Mouse (Mus musculus): ENCODE data around the gene Mfsd14b. TPM values are rescaled to one million over a fixed set of nuclear protein-coding genes. Genes with fewer than 3 reads are reported as not detected.

The Mfsd14b gene
- polyA plus RNA-seq (2017; shearing (Covaris generic)), result 10 to 100 TPM; 19.7 to 23.2 TPM

DNA sequence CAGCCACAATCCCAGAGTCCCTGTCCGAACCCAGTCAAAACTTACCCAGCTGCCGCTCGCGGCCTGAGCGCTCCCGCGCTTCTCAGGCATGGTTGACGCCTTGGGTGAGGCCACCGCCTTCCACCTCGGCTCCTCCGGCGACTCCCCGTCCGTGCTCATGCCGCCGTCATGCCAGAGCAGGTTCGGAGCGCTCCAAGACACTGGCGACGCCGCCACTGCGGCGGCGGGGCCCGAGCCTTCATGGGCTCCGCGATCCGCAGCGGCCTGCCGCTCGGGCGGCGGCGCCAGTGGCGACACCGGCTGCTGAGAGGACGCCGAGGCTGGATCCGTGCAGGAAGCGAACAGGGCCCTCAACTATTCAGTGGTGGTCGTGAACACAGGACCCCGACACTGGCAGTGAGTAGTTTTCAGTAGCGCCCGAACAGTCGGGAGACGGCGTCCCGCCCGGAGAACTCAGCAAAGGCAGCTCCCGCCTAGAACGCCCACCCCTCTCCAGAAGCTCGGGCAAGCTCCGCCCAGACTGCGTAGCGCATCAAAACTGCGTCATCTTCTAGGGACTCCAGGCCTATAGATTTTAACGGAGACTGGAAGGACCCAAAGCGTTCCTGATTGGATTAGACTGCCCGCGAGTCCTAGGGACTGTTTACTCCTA lies at the start of gene Mfsd14b:
Mfsd14b (minus strand) TSS at position 517 of the 652 bp plus-strand sequence.
- ATAC-seq, result peak; percentile 98

DNA sequence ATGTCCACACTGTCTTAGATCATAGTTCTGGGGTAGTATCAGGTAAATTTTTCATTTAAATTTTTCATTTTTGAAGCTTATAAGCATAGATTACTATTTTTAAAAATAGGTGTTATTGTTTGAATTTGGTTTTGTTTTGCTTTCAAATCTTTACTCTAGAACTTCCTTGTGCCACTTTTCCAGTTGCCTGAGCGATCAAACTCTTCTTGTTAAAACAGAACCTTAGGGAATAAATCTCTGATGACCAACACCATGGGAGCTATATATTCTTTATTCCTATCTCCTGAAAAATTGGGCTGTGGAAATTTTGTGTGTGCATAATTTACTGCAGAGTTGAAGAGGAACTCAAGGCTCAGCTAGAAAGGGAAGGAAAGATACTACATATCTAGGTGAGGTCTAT lies 37.2 kb upstream of the Mfsd14b start, which contains the start of gene Olfr466:
Olfr466 (plus strand) TSS at position 301 of the 400 bp plus-strand sequence.
- no peak for ATAC-seq

DNA sequence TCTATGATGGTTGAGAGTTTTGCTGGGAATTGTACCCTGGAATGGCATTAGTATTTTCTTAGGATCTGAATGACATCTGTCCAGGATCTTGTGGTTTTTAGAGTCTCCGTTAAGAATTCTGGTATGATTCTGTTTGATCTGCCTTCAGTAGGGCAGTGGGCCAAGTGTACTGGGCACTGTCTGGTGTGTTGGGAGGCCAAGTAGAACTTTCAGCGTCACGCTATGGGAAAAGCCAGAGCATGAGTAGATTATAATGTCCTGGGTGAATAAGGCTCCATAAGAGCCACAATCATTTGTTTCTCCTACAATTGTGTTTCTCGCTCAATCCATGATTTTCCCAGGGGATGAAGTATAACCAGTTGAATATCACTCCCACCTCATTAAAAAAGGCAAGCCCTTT lies 25.0 kb upstream of the Mfsd14b start, which contains the start of gene Olfr465-ps1:
Olfr465-ps1 (plus strand) TSS at position 301 of the 400 bp plus-strand sequence.
- ATAC-seq, result no peak

DNA sequence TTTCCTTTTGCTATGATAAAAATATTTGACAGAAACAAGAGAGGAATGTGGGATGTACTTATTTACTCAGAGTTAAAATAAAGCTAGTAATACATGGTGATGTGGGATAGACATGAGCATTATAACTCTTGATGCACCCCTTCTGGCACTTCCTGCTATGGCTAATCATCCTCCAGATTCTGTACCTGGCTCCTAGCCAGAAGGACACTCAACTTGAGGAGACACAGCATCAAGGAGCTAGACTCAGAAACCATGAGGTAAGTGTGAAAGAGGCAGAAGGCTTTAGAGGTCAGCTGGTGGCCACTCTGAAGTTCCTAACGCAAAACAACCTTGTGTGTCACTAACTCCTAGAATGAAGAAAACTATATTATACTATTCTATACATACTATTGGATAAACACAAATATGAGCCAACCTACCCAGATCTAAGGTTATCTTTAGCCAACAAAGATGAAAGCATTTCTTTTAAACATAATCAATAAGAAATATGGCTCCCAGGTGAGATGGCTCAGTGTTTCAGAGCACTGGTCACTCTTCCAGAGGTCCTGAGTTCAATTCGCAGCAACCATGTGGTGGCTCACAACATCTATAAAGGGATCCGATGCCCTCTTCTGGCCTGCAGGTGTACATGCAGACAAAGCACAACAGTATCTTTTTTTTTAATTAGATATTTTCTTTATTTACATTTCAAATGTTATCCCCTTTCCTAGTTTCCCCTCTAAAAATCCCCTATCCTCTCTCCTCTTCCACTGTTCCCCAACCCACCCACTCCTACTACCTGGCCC lies 14.5 kb upstream of the Mfsd14b start:
- ATAC-seq, result peak; percentile 54

DNA sequence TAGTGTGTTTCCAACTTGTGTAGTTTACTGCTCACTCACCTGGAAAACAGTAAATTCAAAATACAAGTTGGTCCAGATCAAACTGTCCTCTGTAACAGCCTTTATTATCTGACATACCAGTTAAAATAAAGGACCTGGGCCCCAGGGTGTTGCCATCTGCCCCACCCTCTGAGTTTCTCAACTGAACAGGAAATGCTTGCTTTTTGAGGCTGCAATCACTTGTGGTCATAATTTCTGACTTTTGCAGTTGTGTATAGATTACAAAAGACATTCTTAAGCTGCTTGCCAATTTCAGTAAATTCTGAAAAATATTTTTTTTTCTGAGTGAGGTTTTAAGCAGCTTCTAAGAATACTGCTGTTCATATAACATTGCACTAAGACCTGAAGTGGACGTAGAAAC lies 9.3 kb upstream of the Mfsd14b start:
- no peak for ATAC-seq

DNA sequence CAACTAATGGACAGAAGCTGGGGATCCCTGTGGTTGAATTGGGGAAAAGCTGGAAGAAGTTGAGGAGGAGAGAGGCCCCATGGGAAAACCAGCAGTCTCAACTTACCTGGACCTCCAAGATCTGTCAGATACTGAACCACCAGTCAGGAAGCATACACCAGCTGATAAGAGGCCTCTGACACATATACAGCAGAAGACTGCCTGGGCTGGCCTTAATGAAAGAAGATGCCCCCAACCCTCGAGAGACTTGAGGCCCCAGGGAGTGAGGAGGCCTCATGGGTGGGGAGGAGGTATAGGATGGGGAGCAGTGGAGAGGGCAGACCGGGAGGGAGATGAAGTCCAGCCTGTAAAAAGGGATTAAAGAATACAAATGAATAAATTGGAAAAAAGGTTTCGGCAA lies 8.2 kb upstream of the Mfsd14b start:
- ATAC-seq, result no peak

DNA sequence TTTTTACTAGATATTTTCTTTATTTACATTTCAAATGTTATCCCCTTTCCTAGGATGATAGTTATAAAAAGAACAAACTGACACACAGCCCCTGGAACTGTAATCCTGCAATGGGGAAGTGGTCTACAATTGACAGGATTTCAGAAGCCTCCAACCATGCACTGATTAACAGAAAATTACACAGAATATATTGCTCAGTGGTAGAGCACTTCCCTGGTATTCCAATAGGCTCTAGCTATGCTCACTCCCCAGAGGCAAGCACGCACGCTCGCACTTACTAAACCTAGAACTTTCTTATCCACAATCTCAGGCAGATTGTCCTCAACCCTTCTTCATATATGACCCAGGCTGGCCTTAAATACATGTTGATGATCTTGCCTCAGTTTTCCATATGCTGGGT lies 464 bp upstream of the Mfsd14b start:
- ATAC-seq, result no peak

GRCm38 (mm10) chr13:65111961-65112360 lies 814 bp downstream of the Mfsd14b start:
- peak; percentile 29 for ATAC-seq

DNA sequence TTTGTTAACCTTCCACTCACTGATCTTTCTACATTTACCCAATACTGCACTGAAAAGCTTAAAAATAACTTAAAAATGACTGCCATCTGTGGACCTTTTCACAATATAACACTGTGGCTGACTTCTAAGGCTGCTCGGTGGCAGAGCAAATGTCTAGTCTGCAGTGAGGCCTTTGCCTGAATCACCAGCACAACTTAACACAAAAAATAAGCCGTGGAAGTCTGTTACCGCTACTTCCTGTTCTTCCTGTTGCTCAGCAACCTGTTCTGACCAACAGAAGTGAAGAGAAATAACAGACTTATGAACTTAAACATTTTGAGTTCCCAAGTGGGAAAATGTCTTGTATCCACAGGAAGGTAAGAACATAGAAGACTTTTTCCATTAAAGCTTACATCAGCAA lies 11.5 kb downstream of the Mfsd14b start:
- peak; percentile 30 for ATAC-seq

DNA sequence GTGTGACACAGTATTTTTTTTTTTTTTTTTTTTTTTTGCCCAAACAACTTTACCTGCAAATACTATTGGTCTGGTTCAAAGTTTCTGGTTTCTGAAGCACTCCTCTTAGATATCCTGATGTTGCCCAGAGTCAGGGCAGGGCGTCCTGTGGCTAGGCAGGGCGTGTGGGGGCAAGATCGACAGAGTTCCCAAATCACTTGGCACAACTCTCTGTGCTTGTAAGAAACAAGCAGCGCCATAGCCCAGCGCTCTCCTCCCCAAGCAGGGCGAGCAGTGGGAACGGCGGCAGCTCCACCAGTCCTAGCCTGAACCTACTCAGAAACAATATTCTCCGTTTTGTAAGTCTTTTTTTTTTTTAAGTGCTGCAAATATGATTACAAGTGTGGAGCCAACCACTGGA lies 12.1 kb downstream of the Mfsd14b start:
- no peak for ATAC-seq

GRCm38 (mm10) chr13:65097018-65097417 lies 15.8 kb downstream of the Mfsd14b start:
- ATAC-seq, result no peak

DNA sequence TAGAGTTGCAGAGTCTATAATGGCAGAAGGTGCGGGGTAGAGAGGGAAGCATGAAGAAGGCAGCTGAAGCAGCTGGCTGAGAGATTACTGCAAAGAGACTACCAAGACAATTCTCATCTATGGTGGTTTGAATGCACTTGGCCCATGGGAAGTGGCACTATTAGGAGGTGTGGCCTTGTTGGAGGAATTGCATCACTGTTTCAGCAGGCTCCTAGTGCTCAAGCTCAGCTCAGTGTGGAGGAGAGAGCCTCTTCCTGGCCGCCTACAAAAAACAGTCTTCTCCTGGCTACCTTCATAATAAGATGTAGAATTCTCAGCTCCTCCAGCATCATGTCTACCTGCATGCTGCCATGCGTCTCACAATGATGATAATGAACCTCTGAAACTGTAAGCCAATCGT lies 16.9 kb downstream of the Mfsd14b start:
- ATAC-seq, result no peak

GRCm38 (mm10) chr13:65069969-65070368 lies 42.8 kb downstream of the Mfsd14b start:
- ATAC-seq, result peak; percentile 83

DNA sequence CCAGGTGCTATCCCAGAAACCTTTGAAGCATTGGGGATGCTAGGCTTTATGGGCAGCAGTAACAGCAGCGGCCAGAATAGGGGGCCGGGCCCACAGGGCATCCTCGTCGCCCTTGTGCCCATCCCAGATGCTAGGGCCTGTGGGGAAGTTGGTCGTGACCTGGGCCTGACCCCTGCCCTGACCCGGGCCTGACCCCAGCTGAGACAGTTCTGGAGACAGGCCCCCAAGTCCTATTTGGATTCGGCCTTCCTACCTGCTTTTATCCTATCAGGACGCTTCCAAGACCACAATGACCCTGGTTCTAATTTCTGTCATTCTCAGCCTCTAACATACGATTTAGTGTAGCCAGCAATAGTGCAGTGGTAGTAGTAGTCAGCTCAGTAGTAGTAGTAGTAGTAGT lies 60.1 kb downstream of the Mfsd14b start, which contains the start of gene Prss47:
Prss47 (minus strand) TSS at position 101 of the 400 bp plus-strand sequence.
- ATAC-seq, result no peak

GRCm38 (mm10) chr13:65035057-65035456 lies 77.7 kb downstream of the Mfsd14b start:
- ATAC-seq, result no peak

DNA sequence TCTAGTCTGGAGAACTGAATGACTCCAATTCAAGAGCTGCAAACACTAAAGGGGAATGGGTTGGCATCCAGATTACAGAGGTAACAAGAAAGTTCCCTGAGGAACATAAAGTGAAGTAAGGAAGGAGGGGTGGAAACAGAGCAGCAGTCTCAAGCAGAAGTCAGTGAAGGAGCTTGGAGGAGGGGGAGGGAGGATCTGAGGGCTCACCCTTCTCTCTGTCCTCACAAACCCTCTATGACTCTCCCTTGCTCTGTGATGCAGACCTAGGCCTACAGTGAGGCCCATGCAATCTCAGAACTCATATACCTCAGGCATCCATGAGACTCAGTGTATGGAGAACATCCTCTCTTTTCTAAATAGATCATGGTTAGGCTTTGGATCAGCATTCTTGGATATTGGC lies 80.0 kb downstream of the Mfsd14b start, which contains the start of gene Spata31d1c:
Spata31d1c (plus strand) TSS at position 301 of the 400 bp plus-strand sequence.
- ATAC-seq, result no peak

Other genes starting within 250 kb of the Mfsd14b start
- gene Cntnap3, start 209.0 kb downstream of the Mfsd14b start, polyA plus RNA-seq (2017; shearing (Covaris generic)), result not detected
- gene Spata31, start 195.6 kb downstream of the Mfsd14b start, polyA plus RNA-seq (2017; shearing (Covaris generic)), result not detected
- gene Spata31d1c, start 79.9 kb downstream of the Mfsd14b start, polyA plus RNA-seq (2017; shearing (Covaris generic)), result not detected
- gene Prss47, start 60.2 kb downstream of the Mfsd14b start, polyA plus RNA-seq (2017; shearing (Covaris generic)), result not detected
- not detected for gene Olfr465-ps1, start 25.1 kb upstream of the Mfsd14b start, polyA plus RNA-seq (2017; shearing (Covaris generic))
- not detected for gene Olfr466, start 37.3 kb upstream of the Mfsd14b start, polyA plus RNA-seq (2017; shearing (Covaris generic))
- gene Nlrp4f, start 93.0 kb upstream of the Mfsd14b start, polyA plus RNA-seq (2017; shearing (Covaris generic)), result not detected
- not detected for gene Gm10775, start 146.6 kb upstream of the Mfsd14b start, polyA plus RNA-seq (2017; shearing (Covaris generic))
- 10 to 100 TPM; 15.4 to 16.8 TPM for gene Zfp369, start 165.8 kb upstream of the Mfsd14b start, polyA plus RNA-seq (2017; shearing (Covaris generic))

Data from activated CD4-positive, CD25-positive, alpha-beta regulatory T cell, adult 4 months (primary cell).